Mouse (Mus musculus) right cerebral cortex, postnatal 4 days (tissue): ENCODE data around the gene Rasgef1b.

ENCODE experiments used
- DNase-seq: peaks from one replicate; pipeline ENCODE4 v3.0.0-alpha.2; 2022

The Rasgef1b gene

DNA sequence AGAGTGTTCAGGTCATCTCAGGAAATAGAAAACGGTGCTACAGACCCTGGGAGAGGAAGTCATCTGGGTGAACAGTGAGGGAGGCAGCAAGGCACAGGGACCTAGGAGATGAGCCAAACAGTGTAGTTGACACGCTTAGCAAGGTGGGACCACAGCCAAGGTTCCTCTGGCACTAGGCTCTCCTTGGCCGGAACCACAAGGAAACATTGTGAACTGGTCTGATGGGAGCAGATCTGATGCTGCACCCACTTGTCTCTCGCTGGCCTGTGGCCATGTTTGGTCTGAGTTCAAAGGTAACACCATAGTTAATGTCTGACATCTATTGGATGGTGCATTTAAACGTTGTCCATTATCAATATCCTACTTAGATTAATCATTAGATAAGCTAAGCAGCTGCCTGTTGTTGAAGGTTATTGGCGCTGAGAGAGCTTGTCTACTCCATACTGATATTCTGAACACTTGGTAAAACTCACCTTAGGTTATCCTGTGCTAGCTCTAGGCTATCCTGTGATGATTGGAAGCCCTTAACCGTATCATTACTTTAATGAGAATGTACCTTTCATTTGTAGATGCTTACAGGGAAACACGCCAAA is 380.5 kb downstream of the Rasgef1b start:
- DNase-seq: peak; percentile 53

GRCm38 (mm10) chr5:99342527-99342926 is 386.3 kb downstream of the Rasgef1b start:
- DNase-seq: no peak

- DNase-seq: no peak
These were observed 388.4 kb downstream of the Rasgef1b start for GRCm38 (mm10) chr5:99340311-99340989.

- no peak for DNase-seq
These were observed 389.1 kb downstream of the Rasgef1b start for GRCm38 (mm10) chr5:99339790-99340189.

DNA sequence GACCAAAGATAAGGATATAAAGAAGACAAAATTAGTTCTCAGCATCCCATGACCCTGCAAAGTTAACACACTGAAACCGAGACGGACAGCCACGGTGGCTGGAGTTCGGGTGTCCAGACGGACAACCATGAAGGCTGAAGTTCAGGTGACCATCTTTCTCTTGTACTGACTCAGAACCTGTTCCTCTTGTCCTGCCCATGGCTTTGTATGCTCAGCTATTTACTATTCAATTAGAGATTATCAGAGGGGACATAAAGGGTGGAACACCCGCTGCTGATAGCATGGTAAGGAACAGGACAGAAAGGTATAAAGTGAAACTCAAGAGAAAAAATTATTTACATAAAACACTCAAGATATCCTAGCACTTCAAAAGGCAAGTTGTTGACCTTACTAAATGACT is 390.0 kb downstream of the Rasgef1b start:
- no peak for DNase-seq

DNA sequence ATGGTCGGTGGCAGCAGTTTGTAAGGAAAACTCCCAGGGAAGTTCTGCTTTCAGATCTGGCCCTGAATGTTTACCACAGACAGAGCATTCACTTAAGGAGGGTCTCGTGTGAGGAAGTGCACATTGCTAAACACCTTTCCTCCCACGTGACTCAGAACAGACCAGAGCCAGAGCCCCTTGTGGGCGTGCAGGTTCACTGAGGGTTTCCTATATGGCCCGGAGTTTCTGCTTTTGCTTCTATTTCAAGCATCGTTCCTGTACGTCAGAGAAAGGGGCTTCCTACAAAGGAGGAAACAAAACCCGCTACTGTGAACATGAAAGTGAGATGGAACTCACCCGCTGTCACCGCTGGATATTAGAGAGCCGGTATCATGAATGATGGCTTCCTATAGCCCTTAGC is 392.4 kb downstream of the Rasgef1b start:
- DNase-seq: no peak

- DNase-seq: no peak
These were observed 394.8 kb downstream of the Rasgef1b start for GRCm38 (mm10) chr5:99334017-99334416.

DNA sequence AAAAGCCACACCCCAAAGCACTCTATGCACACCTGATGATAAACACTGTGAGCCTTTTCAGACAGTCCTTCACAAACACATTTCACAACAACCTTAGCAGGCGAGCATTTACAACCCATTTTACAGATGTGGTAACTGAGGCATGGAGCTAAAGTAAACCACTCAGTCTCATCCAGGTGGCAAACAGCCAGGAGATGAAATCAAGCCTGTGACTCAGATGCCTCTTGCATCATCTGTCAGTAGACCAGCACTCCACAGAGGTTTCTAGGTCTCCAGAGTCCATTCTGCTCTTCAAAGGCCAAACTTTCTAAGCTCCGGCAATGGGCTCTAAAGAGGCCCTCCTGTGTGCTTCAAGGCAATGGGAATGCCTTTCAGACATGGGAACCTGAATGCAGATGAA is 396.8 kb downstream of the Rasgef1b start:
- no peak for DNase-seq

GRCm38 (mm10) chr5:99329065-99329464 is 399.8 kb downstream of the Rasgef1b start:
- no peak for DNase-seq

DNA sequence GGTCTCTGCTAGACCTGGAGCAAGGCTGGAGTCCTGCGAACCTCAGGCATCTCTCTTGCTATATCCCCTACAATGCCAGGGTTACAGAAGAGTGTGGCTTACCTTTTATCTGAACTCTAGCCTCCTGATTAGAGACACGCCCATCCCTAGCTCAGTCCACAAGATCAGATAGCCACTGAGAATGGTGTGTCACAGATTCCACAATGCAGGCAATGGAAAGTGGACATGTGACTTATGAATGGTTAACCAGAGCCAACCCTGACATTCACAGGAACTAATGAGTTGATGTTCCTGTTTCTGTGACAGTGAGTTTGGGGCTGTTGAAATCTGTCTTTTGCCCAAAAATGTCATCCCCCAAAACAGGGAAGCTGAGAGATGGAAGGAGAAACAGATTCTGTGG is 401.8 kb downstream of the Rasgef1b start:
- no peak for DNase-seq

DNA sequence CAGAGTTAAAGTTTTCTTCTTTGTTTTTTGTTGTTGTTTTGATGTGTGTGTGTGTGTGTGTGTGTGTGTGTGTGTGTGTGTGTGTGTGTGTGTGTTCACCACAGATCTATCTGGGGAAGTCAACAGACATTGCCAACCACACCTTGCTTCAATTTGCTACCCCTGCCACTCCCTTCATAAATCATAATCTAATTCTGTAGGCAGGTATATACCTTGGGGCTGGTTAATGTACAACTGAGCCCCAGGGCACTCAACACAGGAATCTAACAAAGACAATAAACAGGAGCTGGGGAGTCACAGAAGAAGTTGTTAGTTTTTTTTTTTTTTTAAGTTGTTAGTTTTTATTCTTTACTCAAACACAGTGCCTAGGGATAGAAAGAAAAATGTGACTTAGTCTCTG is 403.6 kb downstream of the Rasgef1b start:
- no peak for DNase-seq

DNA sequence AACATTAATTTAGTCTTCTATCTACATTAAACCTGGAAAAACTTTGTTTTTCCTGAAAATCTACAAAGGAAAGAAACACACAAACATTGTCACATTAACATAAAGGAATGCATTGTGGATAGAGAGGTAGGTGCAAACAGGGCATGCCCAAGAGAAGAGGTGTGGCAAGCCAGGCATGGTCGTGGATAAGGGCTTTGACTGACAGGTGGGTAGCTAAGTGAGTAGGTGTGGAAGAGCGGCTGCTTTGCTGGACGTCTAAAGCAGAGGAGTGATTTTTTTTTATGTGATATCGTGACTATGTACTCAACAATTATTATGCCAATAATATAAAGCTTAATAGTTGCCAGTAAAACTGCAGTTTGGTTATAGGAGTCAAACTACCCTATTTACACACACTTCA is 408.1 kb downstream of the Rasgef1b start:
- no peak for DNase-seq

DNA sequence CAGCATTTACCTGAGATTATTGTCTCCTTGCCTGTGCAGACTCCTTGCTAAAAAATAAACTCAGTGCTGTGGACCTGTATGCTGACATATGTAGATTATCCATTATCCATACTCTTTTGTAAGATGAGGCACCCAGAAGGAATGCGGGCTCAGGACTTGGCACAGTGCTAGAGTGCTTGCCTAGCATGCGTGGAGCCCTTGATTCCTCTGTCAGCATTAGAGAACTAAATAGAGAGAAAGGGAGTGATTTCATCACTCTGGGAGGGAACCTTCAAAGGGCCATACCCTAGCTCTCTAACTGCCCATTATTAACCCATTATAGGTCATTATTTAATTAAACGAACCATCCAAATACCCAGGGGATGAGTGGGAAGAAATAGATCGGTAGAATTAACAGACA is 430.9 kb downstream of the Rasgef1b start:
- no peak for DNase-seq

- DNase-seq: no peak
These were observed 432.5 kb downstream of the Rasgef1b start for GRCm38 (mm10) chr5:99296348-99296747.

DNA sequence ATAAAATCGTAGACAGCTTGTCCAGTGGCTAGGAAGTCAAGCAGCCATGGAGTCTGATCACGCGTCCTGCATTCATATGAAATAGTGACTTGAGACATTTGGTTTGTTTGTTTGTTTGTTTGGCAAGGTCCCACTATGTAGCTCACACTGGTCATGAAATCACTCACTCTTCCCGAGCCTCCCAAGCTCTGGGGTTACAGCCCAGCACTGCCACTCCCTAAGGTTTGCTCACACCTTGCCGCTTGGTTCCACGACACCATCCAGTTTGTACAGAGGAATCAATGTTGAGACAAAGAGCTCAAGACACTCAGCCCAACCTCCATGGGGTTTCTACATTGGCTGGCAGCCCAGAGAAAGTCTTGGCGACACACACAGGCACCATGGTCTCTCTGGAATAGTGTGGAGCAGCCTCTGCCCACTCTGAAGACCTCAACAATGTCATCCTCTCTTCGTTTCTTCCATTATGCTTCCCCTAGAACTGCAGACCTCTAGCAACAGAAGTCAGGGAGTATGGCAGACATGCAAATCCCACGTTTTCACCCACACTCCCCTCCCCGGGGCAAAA is 436.5 kb downstream of the Rasgef1b start:
- DNase-seq: no peak

GRCm38 (mm10) chr5:99291084-99291830 is 437.6 kb downstream of the Rasgef1b start:
- DNase-seq: no peak

DNA sequence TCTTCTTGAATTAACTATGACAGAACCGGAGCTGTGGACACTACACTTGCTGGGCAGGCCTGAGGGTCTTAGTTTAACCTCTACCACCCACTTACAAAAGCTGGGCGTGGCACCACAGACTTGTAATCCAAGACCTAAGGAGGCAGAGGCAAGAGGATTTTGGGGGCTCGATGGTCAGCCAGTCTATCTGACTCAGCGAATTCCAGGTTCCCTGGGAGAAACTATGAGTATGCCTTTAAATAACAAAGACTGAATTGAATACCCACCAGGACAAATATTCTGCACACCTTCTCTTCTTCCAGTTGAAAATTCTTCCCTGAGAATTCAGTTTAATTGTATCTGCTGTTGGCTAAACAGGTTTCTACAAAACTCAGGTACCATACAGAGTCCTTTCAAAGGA is 440.6 kb downstream of the Rasgef1b start:
- DNase-seq: no peak

- DNase-seq: no peak
These were observed 441.1 kb downstream of the Rasgef1b start for GRCm38 (mm10) chr5:99287647-99288185.

- no peak for DNase-seq
These were observed 442.3 kb downstream of the Rasgef1b start for GRCm38 (mm10) chr5:99286575-99286974.

GRCm38 (mm10) chr5:99286024-99286423 is 442.8 kb downstream of the Rasgef1b start:
- no peak for DNase-seq

DNA sequence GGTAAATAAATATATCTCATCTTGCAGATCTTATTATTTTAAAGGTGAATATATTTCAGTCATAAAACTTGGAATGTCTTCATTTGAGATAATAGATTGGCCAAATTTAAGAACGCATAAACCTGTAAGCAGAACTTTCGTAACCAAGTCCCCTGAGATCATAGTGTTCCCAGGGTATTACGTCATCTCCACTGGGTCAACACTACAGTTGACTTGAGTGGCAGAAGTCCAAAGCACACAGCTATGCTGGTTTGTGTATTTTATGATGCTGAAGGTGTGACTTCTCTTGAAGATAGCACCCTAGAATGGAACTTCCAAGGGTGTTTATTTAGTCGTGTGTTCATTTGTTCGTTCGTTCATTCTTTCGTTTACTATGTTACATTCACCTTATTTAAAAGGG is 444.5 kb downstream of the Rasgef1b start:
- no peak for DNase-seq

GRCm38 (mm10) chr5:99283636-99284035 is 445.2 kb downstream of the Rasgef1b start:
- DNase-seq: no peak

- DNase-seq: no peak
These were observed 448.3 kb downstream of the Rasgef1b start for GRCm38 (mm10) chr5:99280536-99280935.
